Mouse (Mus musculus) heart, adult 2 months (tissue): ENCODE data around the gene Erc2. TPM values are rescaled to one million over a fixed set of nuclear protein-coding genes. Genes with fewer than 3 reads are reported as not detected.

Experiments
- DNase-seq, 2 experiments: peaks; one replicate each; pipeline ENCODE4 v3.0.0; 2021
- H3K27ac ChIP-seq: fragments of 200-600 bp; 2 replicates; pipeline ENCODE4 v1.8.1; 2022
- H3K27me3 ChIP-seq: fragments of 200-500 bp; 2 replicates; pipeline ENCODE4 v1.6.1; 2012; ENCODE audit warnings: mild to moderate bottlenecking, low read length, inconsistent platforms, mixed read lengths; ENCODE audit not compliant: control insufficient read depth, insufficient read depth
- H3K36me3 ChIP-seq: fragments of 200-500 bp; 2 replicates; pipeline ENCODE4 v1.6.1; 2012; ENCODE audit warnings: low read length, inconsistent platforms; ENCODE audit not compliant: control insufficient read depth, insufficient read depth
- H3K4me1 ChIP-seq: fragments of 200-500 bp; 2 replicates; pipeline ENCODE4 v1.6.1; 2011; ENCODE audit warnings: low read length; ENCODE audit not compliant: control insufficient read depth, insufficient read depth
- H3K4me3 ChIP-seq: fragments of 200-600 bp; 2 replicates; pipeline ENCODE4 v1.8.1; 2022
- H3K79me2 ChIP-seq: fragments of 200-500 bp; replicated peaks from 2 replicates; pipeline ENCODE4 v1.6.1; 2012; ENCODE audit warnings: mild to moderate bottlenecking, inconsistent platforms, low read length, moderate library complexity, mixed read lengths; ENCODE audit not compliant: control insufficient read depth, insufficient read depth
- H3K9ac ChIP-seq: fragments of 200-500 bp; 2 replicates; pipeline ENCODE4 v1.6.1; 2012; ENCODE audit warnings: low read depth, mild to moderate bottlenecking, control low read depth, inconsistent platforms, low read length, mixed read lengths
- CTCF ChIP-seq: fragments of 200-600 bp; IDR thresholded peaks from 2 replicates; pipeline ENCODE4 v1.8.1; 2022; ENCODE audit warnings: antibody characterized with exemption, mild to moderate bottlenecking, moderate library complexity
- EP300 ChIP-seq: fragments of 200-500 bp; IDR thresholded peaks from 2 replicates; pipeline ENCODE4 v1.6.1; 2011; ENCODE audit warnings: low read depth, low read length, control low read depth; ENCODE audit not compliant: insufficient read depth
- POLR2A ChIP-seq: fragments of 200-500 bp; IDR thresholded peaks from 2 replicates; pipeline ENCODE4 v1.6.1; 2011; ENCODE audit warnings: mild to moderate bottlenecking, low read depth, low read length, control low read depth; ENCODE audit not compliant: insufficient read depth
- WGBS: fragments of 180-500 bp; shearing (Covaris S2); methylation state at CpG from one replicate; pipeline ENCODE4 v1.1.7; 2018; 5-methylcytosine and 5-hydroxymethylcytosine counted together
- intact Hi-C: fragments of 180-260 bp; cut with DNase I; formaldehyde crosslinking; loops from one replicate; pipeline ENCODE4 v1.15.1; 2025
- polyA plus RNA-seq: library from polyadenylated mRNA; depleted of rRNA; stranded (reverse); fragments of >200 nt; gene quantifications from 2 replicates; pipeline ENCODE4 v1.2.3, GENCODE M21; 2012
- total RNA-seq, 2 experiments: library from RNA; stranded (reverse); gene quantifications; 2 replicates each; pipeline ENCODE4 v1.2.3; 2021

The Erc2 gene
- total and polyA plus RNA-seq, 3 experiments = 0.49 to 0.68 (median 0.64) TPM

DNA sequence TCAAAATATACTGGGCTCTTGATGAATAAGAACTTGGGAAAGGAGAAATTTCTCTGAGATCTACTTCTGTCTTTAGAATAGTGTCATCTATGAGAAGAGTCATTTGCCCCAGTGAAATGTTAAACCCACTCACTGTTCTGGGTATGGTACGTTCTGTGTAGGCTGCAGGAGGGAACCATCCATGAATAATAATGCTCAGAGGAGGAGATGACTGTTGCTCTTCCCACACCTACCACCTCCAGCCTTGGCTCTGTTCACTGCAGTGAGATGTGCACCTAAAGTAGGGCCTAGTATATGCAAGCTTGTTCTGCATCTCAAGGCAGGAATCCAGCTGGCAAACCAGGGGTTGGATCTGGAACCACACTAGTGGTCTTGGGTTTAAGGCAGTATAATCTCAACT is 353.4 kb downstream of the Erc2 start:
- no peaks in the 10 kb centered on the region for H3K27me3 ChIP-seq
- no peaks in the 10 kb centered on the region for H3K79me2 ChIP-seq
- TF ChIP-seq CTCF (no peak), EP300 (no peak), POLR2A (no peak)
- H3K36me3 ChIP-seq = no peaks in the 10 kb centered on the region
- no peak for DNase-seq
- no peak overlapping the region for H3K9ac ChIP-seq
- no peaks in the 10 kb centered on the region for H3K4me1 ChIP-seq
- intact Hi-C loops = no loop called here
- H3K4me3 ChIP-seq = no peak overlapping the region
- no peak overlapping the region for H3K27ac ChIP-seq
- WGBS = 72% methylated on average over 1 of the region's 1 CpGs

DNA sequence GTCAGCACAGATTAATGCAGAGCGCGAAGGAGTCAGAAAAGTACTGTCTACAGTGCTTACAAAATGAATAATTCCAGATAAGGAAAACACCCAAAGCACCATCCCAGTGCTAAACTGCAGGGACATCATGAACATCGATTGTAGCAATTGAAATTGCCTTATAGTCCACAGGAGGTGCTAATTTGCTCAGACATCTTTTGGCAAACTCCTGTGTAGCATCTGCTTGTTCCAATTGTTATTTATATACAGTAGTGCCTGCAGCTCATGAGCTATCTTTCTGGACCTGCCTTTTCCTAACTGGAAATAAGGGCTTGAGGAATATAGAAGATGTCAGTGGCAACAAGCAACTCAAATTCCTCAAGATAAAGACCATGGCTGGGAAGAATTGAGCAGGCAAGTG is 362.5 kb downstream of the Erc2 start:
- Histone ChIP-seq H3K9ac (no peak overlapping the region), H3K4me3 (no peak overlapping the region), H3K36me3 (no peaks in the 10 kb centered on the region), H3K27ac (no peak overlapping the region), H3K27me3 (no peaks in the 10 kb centered on the region), H3K4me1 (no peaks in the 10 kb centered on the region), H3K79me2 (no peaks in the 10 kb centered on the region)
- WGBS = 77% methylated on average over 3 of the region's 3 CpGs
- TF ChIP-seq CTCF (no peak), POLR2A (no peak), EP300 (no peak)
- DNase-seq = no peak
- intact Hi-C loops = no loop called here

DNA sequence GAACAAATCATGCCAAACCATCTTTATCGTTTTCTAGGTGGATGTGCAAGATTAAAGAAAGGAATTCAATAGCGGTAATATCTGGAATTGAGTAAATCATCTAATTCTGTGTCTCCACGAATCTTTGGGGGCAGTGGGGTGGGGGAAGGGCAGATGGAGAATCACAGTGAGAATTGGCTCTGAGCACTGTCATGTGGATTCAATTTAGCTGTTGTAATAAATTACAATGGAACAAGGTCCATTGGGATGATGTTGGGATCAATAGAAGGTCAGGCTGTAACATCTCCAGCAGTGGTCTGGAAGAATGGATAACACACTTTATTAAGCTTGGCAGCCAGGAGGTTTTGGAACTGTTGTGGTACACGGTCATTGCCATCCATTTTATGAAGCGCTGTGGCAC is 363.0 kb downstream of the Erc2 start:
- no peak overlapping the region for H3K27ac ChIP-seq
- H3K9ac ChIP-seq = no peak overlapping the region
- no peaks in the 10 kb centered on the region for H3K79me2 ChIP-seq
- intact Hi-C loops = no loop called here
- no peaks in the 10 kb centered on the region for H3K4me1 ChIP-seq
- WGBS = 86% methylated on average over 5 of the region's 5 CpGs
- H3K4me3 ChIP-seq = no peak overlapping the region
- no peaks in the 10 kb centered on the region for H3K27me3 ChIP-seq
- no peaks in the 10 kb centered on the region for H3K36me3 ChIP-seq
- TF ChIP-seq EP300 (no peak), POLR2A (no peak), CTCF (no peak)
- no peak for DNase-seq

DNA sequence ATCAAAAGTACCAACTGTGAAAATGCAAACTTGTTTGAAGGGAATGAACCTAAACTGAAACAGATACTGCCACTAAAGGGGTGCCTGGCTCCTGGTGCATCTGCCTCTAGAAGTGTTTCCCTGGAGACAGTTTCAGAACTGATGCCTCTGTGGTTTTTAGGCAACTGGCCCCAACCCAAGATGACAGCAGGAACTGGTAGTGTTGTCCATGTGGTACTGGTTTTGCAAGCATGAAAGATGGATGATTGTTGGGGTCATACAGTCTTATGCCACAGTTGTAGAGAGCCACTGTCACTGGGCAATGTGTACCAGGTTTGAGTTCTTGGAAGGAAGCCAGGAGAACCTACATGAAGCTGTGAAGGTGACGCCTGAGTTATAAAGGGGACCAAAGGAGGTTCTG is 365.2 kb downstream of the Erc2 start:
- Histone ChIP-seq H3K36me3 (no peaks in the 10 kb centered on the region), H3K4me1 (no peaks in the 10 kb centered on the region), H3K27ac (no peak overlapping the region), H3K9ac (no peak overlapping the region), H3K27me3 (no peaks in the 10 kb centered on the region), H3K4me3 (no peak overlapping the region), H3K79me2 (no peaks in the 10 kb centered on the region)
- intact Hi-C loops = no loop called here
- WGBS = 47% methylated on average over 1 of the region's 1 CpGs
- TF ChIP-seq CTCF (no peak), EP300 (no peak), POLR2A (no peak)
- DNase-seq = no peak

DNA sequence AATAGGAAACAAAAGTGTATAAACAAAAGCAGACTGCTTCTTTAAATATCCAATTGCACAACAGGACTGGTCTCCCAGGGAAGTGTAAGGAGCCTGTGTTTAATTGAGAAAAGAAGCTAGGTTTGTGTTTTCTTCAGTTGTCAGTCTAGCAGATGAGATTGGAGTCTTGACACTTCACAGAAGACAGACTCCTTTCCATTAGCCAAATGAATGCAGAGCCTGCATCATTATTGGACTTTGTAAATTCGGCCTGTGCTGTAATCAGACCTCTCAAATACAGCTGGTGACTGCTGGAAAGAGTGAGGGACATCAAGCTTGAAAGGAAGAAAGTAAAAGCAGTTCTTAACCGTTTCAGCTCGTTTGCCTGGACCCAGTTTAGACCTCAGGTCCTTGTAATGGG is 376.3 kb downstream of the Erc2 start:
- H3K4me3 ChIP-seq = no peak overlapping the region
- 59% methylated on average over 3 of the region's 3 CpGs for WGBS
- no peaks in the 10 kb centered on the region for H3K27me3 ChIP-seq
- TF ChIP-seq CTCF = no peak
- TF ChIP-seq EP300 = no peak
- TF ChIP-seq POLR2A = no peak
- no peaks in the 10 kb centered on the region for H3K4me1 ChIP-seq
- intact Hi-C loops = no loop called here
- no peak overlapping the region for H3K9ac ChIP-seq
- no peaks in the 10 kb centered on the region for H3K36me3 ChIP-seq
- H3K27ac ChIP-seq = no peak overlapping the region
- no peak for DNase-seq
- H3K79me2 ChIP-seq = no peaks in the 10 kb centered on the region

DNA sequence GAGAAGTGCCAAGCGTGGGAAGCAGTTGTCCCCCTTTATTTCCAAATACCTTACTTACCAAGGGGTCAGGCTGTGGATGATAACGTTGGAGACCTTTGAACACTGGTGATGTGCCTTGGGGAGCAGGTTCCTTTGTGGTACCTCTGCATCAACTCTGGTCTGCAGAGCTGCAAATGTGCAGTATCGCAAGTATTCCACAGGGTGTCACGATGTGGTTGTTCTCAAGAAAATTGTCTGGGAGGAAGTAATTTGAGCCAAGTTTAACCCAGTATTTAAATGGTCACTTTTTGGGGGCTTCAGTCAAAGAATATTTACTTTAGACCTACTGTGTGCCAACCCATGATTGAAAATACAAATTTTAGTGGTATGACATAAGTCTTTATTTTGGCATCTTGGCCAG is 381.8 kb downstream of the Erc2 start:
- H3K36me3 ChIP-seq = no peaks in the 10 kb centered on the region
- no peaks in the 10 kb centered on the region for H3K27me3 ChIP-seq
- H3K4me3 ChIP-seq = no peak overlapping the region
- 31% methylated on average over 4 of the region's 4 CpGs for WGBS
- no peak for TF ChIP-seq EP300
- peak; percentile 62 for TF ChIP-seq CTCF
- DNase-seq = no peak
- no peaks in the 10 kb centered on the region for H3K4me1 ChIP-seq
- H3K27ac ChIP-seq = no peak overlapping the region
- no peak overlapping the region for H3K9ac ChIP-seq
- H3K79me2 ChIP-seq = no peaks in the 10 kb centered on the region
- intact Hi-C loops = loop anchor here (5.0 to 10.0 kb wide), 2 partner anchors 503 to 1091 kb away; no protein-coding TSS in a partner anchor
